Mouse (Mus musculus) heart, adult 9 months (tissue): ENCODE measurements at regions not wholly inside any gene's neighbourhood (a gene's known extent, or its start where the extent isn't known, plus 50 kb on each side); places are given as distances from the start of the nearest gene placed in this dataset.

Source experiments
- DNase-seq, 2 experiments: peaks; one replicate each; pipeline ENCODE4 v3.0.0; 2022; ENCODE audit warnings: low spot score in 2 of 2

DNA sequence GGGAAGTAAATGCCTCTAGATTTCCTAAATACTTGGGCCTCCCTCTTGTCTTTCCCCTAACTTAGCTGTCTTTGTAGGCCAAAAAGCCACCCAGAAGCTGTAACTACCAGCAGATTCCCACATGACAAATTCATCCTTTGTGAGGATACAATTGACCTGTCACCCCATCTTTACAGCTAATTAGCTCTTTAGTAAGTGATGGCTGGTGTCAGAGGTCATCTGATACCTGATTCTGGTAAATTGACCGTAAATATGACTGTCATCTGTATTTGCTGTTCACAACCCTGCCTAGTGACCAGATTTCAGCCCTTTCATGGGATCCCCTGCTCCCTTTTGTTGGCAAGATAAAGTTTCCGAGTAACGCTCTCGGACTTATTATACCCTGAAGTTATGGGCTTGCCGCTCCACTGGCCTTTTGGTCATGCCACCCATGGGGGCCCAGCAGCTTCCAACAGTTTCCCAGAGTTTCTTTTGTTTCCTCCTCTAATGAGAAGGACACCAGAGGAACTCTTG lies 279.5 kb downstream of the Gpat3 start:
- no peak for DNase-seq

DNA sequence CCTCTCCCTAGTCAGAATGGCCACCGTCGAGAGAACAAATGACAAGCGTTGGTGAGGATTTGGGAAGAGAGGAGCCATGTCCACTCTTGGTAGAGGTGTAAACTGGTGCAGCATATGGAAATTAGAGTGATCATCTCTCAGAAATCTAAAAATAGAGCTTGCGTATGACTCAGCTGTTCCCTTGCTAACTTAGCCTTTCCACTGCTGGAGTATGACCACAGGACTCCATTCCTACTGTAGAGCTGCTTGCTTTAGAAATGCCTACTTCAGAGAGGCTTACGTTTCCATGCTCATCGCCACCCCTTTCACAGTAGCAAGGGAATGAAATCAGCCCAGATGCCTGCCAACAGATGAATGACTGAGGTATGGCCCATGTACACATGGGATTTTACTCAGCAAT lies 277.4 kb downstream of the Gpat3 start:
- DNase-seq, result no peak

- DNase-seq, result no peak
Measured at GRCm38 (mm10) chr5:101120509-101121201, 275.1 kb downstream of the Gpat3 start.

GRCm38 (mm10) chr5:101112151-101112769 lies 266.7 kb downstream of the Gpat3 start:
- no peak for DNase-seq

GRCm38 (mm10) chr5:101111619-101112018 lies 266.1 kb downstream of the Gpat3 start:
- no peak for DNase-seq

GRCm38 (mm10) chr5:101100975-101101699 lies 255.6 kb downstream of the Gpat3 start:
- DNase-seq, result no peak

DNA sequence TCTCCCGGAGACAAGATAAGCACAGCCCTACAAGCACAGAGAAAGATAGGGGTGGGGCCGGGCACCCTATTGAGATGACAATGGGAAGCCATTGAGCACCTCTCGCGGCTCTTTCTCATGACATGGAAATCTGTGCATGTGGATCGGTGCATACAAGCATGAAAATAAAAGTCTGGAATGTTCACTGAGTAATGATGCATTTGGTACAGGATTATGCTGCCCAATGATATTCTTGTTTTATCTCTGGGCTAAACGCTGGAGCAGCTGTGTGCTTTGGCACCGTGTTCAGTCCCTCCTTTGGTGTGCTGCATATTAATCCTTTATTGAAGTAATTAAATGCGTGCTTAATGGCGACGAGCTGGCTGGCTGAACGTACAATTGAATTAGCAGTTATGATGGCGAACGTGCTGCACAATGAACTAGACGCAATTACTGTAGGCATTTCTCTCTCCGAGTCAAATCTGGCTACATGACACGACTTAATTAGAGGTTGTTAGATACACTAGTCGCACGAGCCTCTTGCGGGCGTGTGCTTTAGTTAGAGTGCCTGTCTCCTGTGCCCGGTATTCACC lies 245.6 kb downstream of the Gpat3 start:
- DNase-seq, result no peak

GRCm38 (mm10) chr5:101090415-101091026 lies 245.0 kb downstream of the Gpat3 start:
- DNase-seq, result no peak

DNA sequence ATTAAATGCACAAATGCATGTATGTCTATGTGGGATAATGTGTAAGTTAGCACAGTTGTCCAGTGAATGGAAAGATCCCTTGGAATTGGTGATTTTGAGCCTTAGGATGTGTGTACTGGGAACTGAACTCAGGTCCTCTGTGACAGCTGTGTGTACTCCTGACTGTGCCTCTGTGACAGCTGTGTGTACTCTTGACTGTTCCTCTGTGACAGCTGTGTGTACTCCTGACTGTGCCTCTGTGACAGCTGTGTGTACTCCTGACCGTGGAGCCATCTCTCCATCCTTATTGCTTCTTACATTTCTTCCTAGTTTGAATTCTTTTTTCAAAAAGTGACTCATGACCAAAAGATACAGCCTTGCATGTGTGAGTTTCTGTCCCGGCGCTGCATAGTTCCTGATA lies 239.7 kb downstream of the Gpat3 start:
- no peak for DNase-seq

GRCm38 (mm10) chr5:101082611-101083010 lies 237.1 kb downstream of the Gpat3 start:
- no peak for DNase-seq

- no peak for DNase-seq
Measured at GRCm38 (mm10) chr5:101064308-101064707, 218.8 kb downstream of the Gpat3 start.

DNA sequence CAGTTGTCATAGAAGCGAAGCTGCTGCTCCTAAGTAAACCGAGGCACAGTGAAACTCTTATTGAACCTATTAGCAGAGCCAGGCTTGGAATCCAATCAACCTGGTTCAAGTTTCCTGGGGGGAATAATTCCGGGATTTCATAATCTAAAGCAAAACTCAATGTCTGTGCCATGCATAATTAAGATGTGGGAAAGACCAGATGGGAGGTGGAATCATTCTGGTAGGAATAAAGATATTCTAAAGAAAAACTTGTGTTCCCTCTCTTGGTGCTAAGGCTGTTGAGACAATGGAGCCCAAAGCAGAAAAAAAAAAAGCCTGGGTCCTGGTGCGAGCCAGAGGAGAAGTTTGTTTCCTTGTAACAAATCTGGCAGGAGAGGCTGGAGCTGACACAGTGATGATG lies 217.7 kb downstream of the Gpat3 start:
- DNase-seq, result no peak

- no peak for DNase-seq
Measured at GRCm38 (mm10) chr5:101051591-101051990, 206.1 kb downstream of the Gpat3 start.

- no peak for DNase-seq
Measured at GRCm38 (mm10) chr5:101040488-101040887, 195.0 kb downstream of the Gpat3 start.

DNA sequence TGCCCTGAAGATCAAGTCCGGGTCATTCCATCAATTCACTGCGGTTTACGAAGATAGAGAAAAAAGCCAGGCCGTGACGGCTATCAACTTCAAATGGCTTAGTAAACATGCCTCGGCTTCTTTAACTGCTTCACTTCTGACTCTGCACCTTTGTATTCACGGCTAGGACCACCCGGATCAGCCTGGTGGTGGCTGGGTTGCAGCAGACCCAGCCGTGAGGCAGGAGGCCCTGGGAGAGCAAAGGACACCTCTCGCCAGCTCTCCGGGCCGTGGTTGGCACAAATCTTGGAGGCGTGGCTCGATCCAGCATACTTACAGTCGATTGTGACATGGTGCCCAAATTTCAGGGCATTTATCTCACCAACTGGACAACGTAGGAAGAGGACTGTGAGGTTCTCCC lies 187.5 kb downstream of the Gpat3 start:
- no peak for DNase-seq

DNA sequence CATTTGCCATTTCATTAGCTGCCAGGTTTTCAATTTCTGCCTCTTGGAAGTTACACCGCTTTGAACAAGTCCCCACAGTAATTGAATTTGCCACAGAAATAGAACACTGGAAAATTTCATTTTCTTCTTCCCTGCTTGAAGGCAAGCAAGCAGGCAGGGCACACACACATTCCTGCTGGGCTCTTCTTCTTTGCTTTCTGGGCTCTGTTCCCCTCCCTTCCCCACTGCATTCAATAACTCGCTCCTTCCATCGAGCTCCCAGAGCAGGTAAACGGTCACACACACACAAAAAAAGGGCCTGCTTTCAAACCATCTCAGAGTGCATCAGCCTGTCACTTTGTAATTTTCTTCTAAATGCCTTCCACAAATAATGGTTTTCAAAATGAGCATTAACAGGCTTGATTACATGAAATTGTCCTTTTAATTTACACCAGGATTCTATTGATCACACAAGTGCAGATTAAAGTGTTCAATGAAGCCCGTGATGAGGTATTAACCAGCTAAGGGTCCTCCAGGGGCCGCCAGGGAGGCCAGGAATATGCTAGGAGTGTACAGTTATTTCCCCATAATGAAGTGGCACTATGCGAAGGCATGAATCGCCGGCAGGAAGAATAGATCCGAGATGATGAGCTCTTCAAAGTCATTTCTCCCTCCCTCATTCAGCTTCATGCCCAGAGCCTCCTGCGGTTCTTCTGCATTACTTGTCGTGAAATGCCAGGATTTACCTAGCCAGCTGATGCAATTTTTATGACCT lies 186.8 kb downstream of the Gpat3 start:
- DNase-seq, result no peak

DNA sequence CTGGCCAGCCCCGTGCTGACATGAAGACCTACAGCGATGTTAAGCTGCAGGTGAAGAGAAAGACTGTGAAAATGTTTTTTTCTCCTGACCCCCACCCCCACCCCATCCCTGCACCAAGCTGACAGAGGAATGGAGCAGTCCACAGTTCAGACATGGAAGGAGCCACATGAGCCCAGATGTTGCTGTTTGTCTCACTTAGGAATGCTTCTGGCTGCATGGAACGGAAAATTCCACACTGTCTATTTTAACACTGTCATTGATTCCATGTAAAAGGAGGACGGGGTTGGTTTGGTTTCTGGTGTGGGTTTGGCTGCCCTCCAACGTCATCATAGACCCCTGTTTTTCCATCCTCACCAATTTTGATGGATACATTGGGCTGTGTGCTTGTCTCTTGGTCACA lies 179.3 kb downstream of the Gpat3 start:
- no peak for DNase-seq

GRCm38 (mm10) chr5:101023784-101024183 lies 178.3 kb downstream of the Gpat3 start:
- no peak for DNase-seq

DNA sequence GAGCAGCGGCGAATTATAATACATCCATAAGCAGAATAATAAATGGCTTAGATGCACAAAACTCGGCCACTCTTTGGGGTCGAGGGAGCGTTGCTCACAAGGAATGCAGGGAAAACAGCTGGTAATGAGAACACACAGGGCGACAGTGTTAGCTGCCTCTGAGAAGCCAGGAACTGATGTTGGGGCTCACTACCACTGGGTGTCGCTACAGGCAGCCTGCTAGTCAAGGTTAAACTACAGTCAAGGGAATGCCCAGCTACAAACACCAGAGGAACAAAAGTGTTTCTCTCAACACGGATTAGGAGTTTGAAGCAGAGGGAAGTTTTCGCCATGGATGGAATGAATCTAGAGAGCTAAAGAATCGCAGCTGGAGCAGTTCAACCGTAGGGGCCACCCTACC lies 175.3 kb downstream of the Gpat3 start:
- DNase-seq, result peak in 1 of 2 experiments; percentile 17

DNA sequence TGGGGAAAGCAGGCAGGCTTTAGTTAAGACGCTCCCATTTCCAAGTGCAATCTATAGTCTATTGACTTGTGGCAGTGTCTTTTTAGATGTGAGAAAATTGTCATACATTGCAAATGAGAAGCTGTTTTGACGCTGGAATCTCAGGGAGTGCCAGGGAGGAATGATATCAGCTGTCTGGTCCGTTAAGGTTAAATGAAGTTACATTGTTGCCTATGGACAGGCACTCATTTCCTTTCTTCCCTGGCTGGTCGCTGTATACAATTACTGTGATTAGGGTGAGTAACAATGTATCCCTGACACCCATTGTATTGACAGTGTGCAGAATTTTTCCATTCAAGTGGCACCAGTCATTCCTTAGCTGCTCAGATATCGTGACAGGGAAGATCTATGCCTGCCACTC lies 168.3 kb downstream of the Gpat3 start:
- DNase-seq, result no peak

DNA sequence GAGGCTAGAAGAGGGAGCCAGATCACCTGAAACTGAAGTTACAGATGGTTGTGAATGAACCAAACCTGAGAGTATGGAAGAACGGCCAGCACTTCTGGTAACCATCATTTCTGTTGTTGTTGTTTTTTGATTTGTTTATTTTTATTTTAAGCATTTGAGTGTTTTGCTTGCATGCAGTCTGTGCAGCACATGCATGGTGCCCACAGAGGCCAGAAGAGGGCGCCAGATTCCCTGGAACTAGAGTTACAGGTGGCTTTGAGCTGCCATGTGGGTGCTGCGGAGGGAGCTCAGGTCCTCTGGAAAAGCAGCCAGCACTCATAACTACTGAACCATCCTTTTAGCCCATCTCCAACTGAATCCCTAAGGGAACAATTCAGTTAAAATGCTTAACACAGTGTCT lies 159.7 kb downstream of the Gpat3 start:
- no peak for DNase-seq
